Mouse (Mus musculus): ENCODE measurements around the gene Hoxa3. TPM values are rescaled to one million over a fixed set of nuclear protein-coding genes. Genes with fewer than 3 reads are reported as not detected.

The Hoxa3 gene
- polyA plus RNA-seq, 1 experiment from 2014 or later, result 2.8 TPM

DNA sequence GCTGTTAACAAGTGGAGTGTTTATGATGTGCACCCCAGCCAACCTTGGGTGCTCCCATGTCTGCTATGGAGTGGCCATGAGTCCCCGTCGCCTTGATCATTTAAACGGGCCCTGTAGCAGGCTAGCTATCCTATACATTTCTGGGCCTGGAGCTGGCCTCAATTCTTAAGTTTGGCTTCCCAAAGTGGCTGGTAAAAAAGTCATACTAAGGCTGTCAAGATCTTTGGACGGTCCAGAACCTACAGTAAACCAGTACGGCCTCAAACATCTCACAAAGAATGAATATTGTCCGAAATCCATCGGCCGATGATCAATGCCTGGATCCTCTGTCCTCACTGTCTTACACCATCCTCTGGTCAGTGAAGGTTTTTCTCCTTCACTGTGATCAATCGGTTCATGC lies 22.1 kb upstream of the Hoxa3 start:
- no peaks in the 10 kb centered on the region for H3K9me3 ChIP-seq (ENCODE audit: control insufficient read depth, low read length)
- no peaks in the 10 kb centered on the region for H3K4me1 ChIP-seq (ENCODE audit: control insufficient read depth, insufficient read depth, low read length)
- no peak overlapping the region for H3K4me3 ChIP-seq (ENCODE audit: low read depth, low read length)
- WGBS, result 28% methylated on average over 9 of the region's 9 CpGs
- DNase-seq (ENCODE audit: low spot score), result no peak
- no peak overlapping the region for H3K27ac ChIP-seq (replicated peaks; ENCODE audit: low read depth, low read length)
- no peaks in the 10 kb centered on the region for H3K36me3 ChIP-seq (ENCODE audit: control insufficient read depth, insufficient read depth, low read length)
- ATAC-seq (ENCODE audit: low read depth), result no peak
- no peak overlapping the region for H3K9ac ChIP-seq (ENCODE audit: low read depth, low read length)
- no peak overlapping the region for H3K4me2 ChIP-seq (ENCODE audit: low read depth, low read length)
- peaks cover 97% of the 10 kb centered on the region for H3K27me3 ChIP-seq (replicated peaks; ENCODE audit: control insufficient read depth, insufficient read depth, low read length)

DNA sequence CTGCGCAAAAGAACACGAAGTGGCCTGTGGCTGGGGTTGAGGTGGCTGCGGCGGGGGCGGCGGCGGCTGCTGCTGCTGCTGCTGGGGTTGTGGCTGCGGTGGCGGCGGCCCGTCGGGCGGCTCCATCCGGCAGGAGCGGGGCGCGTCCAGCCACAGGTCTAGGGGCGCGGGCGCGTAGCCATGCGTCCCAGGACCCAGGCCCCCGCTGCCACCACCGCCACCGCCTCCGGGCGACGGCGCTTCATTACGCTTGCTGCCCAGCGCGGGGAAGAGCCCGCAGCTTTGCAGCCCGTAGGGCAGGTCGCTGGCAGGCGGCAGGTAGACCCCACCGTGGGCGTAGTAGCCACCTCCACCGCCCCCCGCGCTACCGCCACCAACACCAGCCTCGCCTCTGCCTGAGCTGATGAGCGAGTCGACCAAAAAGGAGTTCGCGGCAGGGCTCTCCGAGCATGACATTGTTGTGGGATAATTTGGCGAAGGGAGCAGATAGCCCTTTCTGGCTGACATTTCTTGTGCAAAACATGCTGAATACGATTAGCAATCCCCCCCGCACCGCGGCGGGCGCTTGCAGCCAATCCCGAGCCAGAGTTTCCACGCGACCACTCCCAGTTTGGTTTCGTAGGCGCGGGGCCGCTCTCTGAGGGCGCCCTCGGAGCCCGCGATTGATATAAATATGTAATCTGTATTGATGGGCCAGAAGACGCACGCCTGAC lies 21.4 kb upstream of the Hoxa3 start:
- ATAC-seq (ENCODE audit: low read depth) (no peak), DNase-seq (ENCODE audit: low spot score) (no peak)
- Histone ChIP-seq H3K4me3 (ENCODE audit: low read depth, low read length) (peak overlapping the region; percentile 5; the same call in 1 of the 2 replicates), H3K36me3 (ENCODE audit: control insufficient read depth, insufficient read depth, low read length) (no peaks in the 10 kb centered on the region), H3K27ac (replicated peaks; ENCODE audit: low read depth, low read length) (no peak overlapping the region), H3K4me1 (ENCODE audit: control insufficient read depth, insufficient read depth, low read length) (no peaks in the 10 kb centered on the region), H3K4me2 (ENCODE audit: low read depth, low read length) (no peak overlapping the region), H3K9me3 (ENCODE audit: control insufficient read depth, low read length) (no peaks in the 10 kb centered on the region), H3K27me3 (replicated peaks; ENCODE audit: control insufficient read depth, insufficient read depth, low read length) (peaks cover 97% of the 10 kb centered on the region), H3K9ac (ENCODE audit: low read depth, low read length) (no peak overlapping the region)
- 3% methylated on average over 34 of the region's 68 CpGs for WGBS

DNA sequence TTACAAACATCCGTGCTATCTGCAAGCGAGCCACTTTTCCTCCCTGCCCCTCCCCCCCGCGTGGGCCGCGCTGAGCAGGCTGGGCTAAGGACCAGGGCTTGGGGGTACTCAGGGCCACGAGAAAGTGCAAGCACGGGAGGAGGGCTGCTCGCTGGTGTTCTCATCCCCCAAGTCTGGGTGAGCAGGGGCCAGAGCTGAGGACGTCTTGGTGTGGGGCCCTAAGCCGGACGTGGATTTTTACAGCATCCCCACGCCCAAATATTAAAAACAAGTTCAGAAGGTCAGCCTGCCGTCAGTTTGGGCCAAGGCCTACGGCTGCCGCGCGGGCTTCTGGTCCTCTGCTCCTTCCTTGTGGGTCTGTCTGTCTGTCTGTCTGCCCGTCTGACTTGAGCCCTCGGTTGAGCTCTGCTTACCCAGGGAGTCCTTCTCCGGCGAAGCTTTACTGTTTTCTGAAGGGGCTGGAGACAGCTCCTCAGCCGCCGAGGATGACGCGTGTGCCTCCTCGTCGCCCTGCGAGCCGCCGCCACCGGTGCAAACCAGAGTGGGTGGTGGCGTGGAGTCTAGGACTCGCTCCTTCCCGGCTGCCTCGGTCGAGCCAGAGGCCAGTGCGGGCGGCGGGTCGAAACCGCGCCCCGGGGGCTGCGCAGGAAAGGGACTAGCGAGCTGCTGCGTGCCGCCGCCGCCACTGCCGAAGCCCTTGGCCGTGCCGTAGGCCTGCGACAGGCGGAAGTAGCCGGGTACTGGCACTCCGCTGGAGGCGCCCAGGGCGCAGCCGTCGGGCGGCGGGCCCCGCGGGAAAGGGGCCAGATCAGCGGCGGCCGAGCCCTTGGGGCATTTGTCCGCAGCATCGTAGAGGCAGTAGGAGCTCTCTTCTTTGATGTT lies 20.7 kb upstream of the Hoxa3 start:
- Histone ChIP-seq H3K9me3 (ENCODE audit: control insufficient read depth, low read length) (no peaks in the 10 kb centered on the region), H3K27ac (replicated peaks; ENCODE audit: low read depth, low read length) (no peak overlapping the region), H3K9ac (ENCODE audit: low read depth, low read length) (no peak overlapping the region), H3K4me1 (ENCODE audit: control insufficient read depth, insufficient read depth, low read length) (no peaks in the 10 kb centered on the region), H3K4me3 (ENCODE audit: low read depth, low read length) (peak overlapping the region; percentile 5; the same call in 1 of the 2 replicates), H3K27me3 (replicated peaks; ENCODE audit: control insufficient read depth, insufficient read depth, low read length) (peaks cover 99% of the 10 kb centered on the region), H3K36me3 (ENCODE audit: control insufficient read depth, insufficient read depth, low read length) (no peaks in the 10 kb centered on the region), H3K4me2 (ENCODE audit: low read depth, low read length) (no peak overlapping the region; the same call in 1 of the 2 replicates)
- WGBS, result 1% methylated on average over 51 of the region's 70 CpGs
- ATAC-seq (ENCODE audit: low read depth), result no peak
- DNase-seq (ENCODE audit: low spot score), result no peak

DNA sequence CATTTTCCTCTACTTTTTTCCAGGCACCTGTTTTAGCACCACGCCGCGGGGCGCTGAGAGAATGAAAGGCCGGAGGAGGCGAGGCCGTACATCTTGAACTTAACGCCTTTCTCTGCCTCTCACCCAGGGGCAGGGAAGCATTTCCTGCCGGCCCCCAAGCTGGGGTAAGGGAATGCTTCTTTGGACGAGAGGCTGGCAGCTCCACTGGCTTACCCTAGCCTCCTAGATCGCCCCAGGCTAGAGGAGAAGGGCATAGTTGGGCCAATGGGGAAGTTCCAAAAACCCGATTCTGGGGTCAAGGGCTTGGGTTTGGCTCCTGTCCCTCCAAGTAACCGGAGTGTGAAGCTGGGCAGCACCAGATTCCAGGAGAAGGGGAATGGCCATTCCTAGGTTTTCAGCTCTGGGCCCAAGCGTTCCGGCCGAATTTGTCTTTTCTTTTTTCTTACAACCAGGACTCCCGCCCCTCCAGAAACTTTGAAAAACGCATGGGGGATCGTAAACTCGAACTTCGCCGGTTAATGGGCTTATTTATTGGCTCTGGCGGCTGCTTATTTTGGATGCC lies 19.9 kb upstream of the Hoxa3 start:
- DNase-seq (ENCODE audit: low spot score) (no peak), ATAC-seq (ENCODE audit: low read depth) (no peak)
- peaks cover 98% of the 10 kb centered on the region for H3K27me3 ChIP-seq (replicated peaks; ENCODE audit: control insufficient read depth, insufficient read depth, low read length)
- H3K9ac ChIP-seq (ENCODE audit: low read depth, low read length), result no peak overlapping the region
- no peak overlapping the region for H3K27ac ChIP-seq (replicated peaks; ENCODE audit: low read depth, low read length)
- no peaks in the 10 kb centered on the region for H3K9me3 ChIP-seq (ENCODE audit: control insufficient read depth, low read length)
- no peaks in the 10 kb centered on the region for H3K4me1 ChIP-seq (ENCODE audit: control insufficient read depth, insufficient read depth, low read length)
- H3K4me3 ChIP-seq (ENCODE audit: low read depth, low read length), result no peak overlapping the region
- H3K4me2 ChIP-seq (ENCODE audit: low read depth, low read length), result no peak overlapping the region
- 2% methylated on average over 23 of the region's 23 CpGs for WGBS
- H3K36me3 ChIP-seq (ENCODE audit: control insufficient read depth, insufficient read depth, low read length), result no peaks in the 10 kb centered on the region

DNA sequence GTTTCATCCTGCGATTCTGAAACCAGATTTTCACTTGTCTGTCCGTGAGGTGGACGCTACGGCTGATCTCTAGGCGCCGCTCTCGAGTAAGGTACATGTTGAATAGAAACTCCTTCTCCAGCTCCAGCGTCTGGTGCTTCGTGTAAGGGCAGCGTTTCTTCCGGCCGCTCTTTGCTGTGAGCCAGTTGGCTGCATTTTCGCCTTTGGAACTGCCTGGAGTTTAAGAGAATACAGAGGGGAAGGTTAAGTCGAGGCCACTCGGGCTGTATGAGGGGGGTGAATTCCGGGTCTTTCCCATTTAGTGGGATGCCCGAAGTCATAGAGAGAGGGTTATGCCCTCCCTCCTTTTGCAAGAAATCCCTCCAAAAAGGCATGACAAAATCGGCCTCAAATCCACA lies 19.4 kb upstream of the Hoxa3 start:
- Histone ChIP-seq H3K27me3 (replicated peaks; ENCODE audit: control insufficient read depth, insufficient read depth, low read length) (peaks cover 98% of the 10 kb centered on the region), H3K9ac (ENCODE audit: low read depth, low read length) (no peak overlapping the region), H3K27ac (replicated peaks; ENCODE audit: low read depth, low read length) (no peak overlapping the region)

DNA sequence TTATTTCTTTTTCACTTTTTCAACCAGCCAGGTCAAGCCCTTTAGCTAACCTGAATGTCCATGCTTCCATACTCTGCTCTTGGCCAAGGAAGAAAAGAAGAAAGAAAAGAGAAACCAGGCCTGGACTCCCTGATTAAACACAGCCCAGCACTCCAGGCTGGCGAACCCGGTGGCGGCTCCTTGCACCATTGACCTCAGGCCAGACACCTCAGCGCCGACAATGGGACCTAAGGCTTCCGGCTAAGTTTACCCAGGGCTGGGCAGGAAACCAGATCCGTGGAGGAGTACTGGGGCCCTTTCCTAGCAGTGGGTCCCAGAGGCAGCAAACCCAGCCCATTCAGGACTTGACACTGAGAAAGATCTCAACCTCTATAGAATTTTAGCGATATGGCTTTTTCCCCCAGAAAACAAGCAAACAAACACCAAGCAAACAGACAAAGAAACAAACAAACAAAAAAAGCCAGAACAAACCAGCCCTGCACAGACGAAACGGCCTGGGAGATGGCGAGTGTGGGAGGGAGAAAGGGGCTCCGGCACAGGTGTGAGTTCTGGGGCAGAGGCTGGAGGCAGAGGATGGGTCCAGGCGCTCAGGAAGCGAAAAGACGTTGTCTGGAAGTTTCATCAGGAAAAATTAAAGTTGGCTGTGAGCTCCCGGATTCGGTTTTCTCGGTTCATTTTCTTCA lies 18.9 kb upstream of the Hoxa3 start:
- DNase-seq (ENCODE audit: low spot score) (no peak), ATAC-seq (ENCODE audit: low read depth) (no peak)
- Histone ChIP-seq H3K27ac (replicated peaks; ENCODE audit: low read depth, low read length) (no peak overlapping the region), H3K27me3 (replicated peaks; ENCODE audit: control insufficient read depth, insufficient read depth, low read length) (peaks cover 98% of the 10 kb centered on the region), H3K9ac (ENCODE audit: low read depth, low read length) (no peak overlapping the region), H3K9me3 (ENCODE audit: control insufficient read depth, low read length) (no peaks in the 10 kb centered on the region), H3K36me3 (ENCODE audit: control insufficient read depth, insufficient read depth, low read length) (no peaks in the 10 kb centered on the region), H3K4me3 (ENCODE audit: low read depth, low read length) (no peak overlapping the region), H3K4me2 (ENCODE audit: low read depth, low read length) (no peak overlapping the region), H3K4me1 (ENCODE audit: control insufficient read depth, insufficient read depth, low read length) (no peaks in the 10 kb centered on the region)
- WGBS, result 1% methylated on average over 18 of the region's 18 CpGs

More for the DNA sequence above, 19.4 kb upstream of the Hoxa3 start:
- DNase-seq (ENCODE audit: low spot score) (peak; percentile 38), ATAC-seq (ENCODE audit: low read depth) (no peak)
- Histone ChIP-seq H3K4me2 (ENCODE audit: low read depth, low read length) (no peak overlapping the region), H3K36me3 (ENCODE audit: control insufficient read depth, insufficient read depth, low read length) (no peaks in the 10 kb centered on the region), H3K4me1 (ENCODE audit: control insufficient read depth, insufficient read depth, low read length) (no peaks in the 10 kb centered on the region), H3K4me3 (ENCODE audit: low read depth, low read length) (no peak overlapping the region), H3K9me3 (ENCODE audit: control insufficient read depth, low read length) (no peaks in the 10 kb centered on the region)
- WGBS, result under 1% methylated on average over 18 of the region's 18 CpGs

DNA sequence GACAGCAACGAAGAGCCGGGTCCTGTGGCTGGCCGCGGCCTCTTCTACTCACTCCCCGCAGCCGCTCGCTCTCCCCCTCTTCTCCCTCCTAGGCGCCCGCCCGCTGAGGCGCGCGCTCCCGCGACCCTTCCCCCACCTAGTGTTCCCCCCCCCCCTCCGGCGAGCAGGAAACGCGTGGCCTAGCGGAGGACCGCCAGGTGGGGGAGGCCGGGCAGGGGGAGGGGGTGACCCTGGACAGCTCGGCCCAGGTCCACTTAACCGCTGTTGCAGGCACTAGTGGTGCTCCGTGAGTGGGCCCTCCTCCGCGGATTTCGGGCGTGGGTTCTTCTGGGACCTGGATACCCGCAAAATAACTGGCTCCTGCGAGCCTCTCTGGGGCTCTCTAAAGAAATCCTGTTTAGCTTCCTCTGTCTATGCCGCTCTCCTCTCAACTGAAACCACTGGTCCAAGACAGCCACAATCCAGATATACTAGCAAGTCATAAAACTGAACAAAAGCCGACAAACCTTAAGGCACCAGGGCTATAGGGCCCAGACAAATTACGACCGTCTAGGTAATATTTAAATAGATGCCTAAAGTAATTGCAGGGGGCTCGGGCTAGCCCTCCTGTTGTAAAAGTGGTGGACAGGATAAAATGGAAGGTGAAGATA lies 17.5 kb upstream of the Hoxa3 start, which contains the start of gene Hoxa9:
Gene Hoxa9 (minus strand): TSS at position 574 of the 650 bp plus-strand sequence.
- Histone ChIP-seq H3K36me3 (ENCODE audit: control insufficient read depth, insufficient read depth, low read length) (no peaks in the 10 kb centered on the region), H3K9ac (ENCODE audit: low read depth, low read length) (no peak within 1 kb of the TSS), H3K27me3 (replicated peaks; ENCODE audit: control insufficient read depth, insufficient read depth, low read length) (peaks cover 98% of the 10 kb centered on the region), H3K27ac (replicated peaks; ENCODE audit: low read depth, low read length) (no peak within 1 kb of the TSS), H3K4me2 (ENCODE audit: low read depth, low read length) (no peak within 1 kb of the TSS), H3K4me3 (ENCODE audit: low read depth, low read length) (no peak within 1 kb of the TSS), H3K4me1 (ENCODE audit: control insufficient read depth, insufficient read depth, low read length) (no peaks in the 10 kb centered on the region), H3K9me3 (ENCODE audit: control insufficient read depth, low read length) (no peaks in the 10 kb centered on the region)
- DNase-seq (ENCODE audit: low spot score), result no peak
- 1% methylated on average over 22 of the region's 36 CpGs for WGBS
- ATAC-seq (ENCODE audit: low read depth), result no peak
